Mouse (Mus musculus) bone marrow macrophage, adult 2 months (primary cell): ENCODE measurements at regions not wholly inside any gene's neighbourhood (a gene's known extent, or its start where the extent isn't known, plus 50 kb on each side); places are given as distances from the start of the nearest gene placed in this dataset.

Experiments
- CTCF ChIP-seq: IDR thresholded peaks from 2 replicates; pipeline ENCODE4 v1.5.1; 2012; ENCODE audit warnings: low read depth, mild to moderate bottlenecking, low read length, moderate library complexity
- POLR2A ChIP-seq: IDR thresholded peaks from 2 replicates; pipeline ENCODE4 v1.6.1; 2012; ENCODE audit warnings: mild to moderate bottlenecking, low read depth, low read length, borderline replicate concordance

DNA sequence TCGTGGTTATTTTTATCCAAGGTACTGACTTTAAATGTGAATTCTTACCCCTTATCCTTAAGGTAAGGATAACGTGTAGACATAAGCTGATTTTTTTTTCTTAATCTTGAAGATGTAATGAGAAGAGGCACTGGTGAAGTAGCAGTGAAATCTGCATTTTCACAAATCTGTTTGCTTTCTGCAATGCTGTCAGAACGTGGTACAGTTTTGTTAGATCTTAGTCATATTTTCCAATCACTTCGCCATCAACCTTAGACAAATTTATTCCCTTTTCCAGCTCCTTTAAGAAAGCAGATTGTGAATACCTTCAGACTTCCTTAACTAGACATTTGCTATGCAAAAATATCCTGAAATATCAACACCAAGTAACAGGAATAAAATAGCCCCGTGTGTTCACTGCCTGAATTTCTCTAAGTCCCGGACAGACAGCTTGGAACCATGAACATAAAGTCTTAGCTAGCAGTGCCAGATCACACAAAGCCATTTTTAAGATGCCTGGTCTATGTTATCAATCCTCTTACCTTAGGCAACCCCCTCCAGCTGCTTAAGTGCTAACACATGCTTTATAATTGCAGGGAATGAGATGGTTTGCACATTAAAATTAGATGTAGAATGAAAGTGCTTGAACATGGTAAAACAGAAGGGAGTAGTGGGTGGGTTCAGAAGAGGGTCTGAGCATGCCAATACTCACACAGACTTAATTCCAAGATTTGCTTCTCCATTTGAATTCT lies 202.7 kb downstream of the Ptprc start:
- TF ChIP-seq CTCF (no peak), POLR2A (no peak)
